Mouse (Mus musculus) CH12.LX (cell line): ENCODE data around the gene Mrpl23.

Experiments
- CTCF ChIP-seq, 2 experiments: IDR thresholded peaks in 1 of 2; conservative IDR thresholded peaks in 1 of 2; 2 replicates each; pipeline ENCODE4 v1.5.1; 2011 to 2012; ENCODE audit warnings: low read depth in 2 of 2, low read length in 2 of 2, improper control_type of control experiment in 1 of 2, inconsistent platforms in 1 of 2, mild to moderate bottlenecking in 1 of 2, moderate library complexity in 1 of 2
- E2F4 ChIP-seq: IDR thresholded peaks from 2 replicates; pipeline ENCODE4 v1.6.1; 2011; ENCODE audit warnings: low read depth, low read length, improper control_type of control experiment; ENCODE audit not compliant: insufficient replicate concordance
- EP300 ChIP-seq: IDR thresholded peaks from 2 replicates; pipeline ENCODE4 v1.6.1; 2011; ENCODE audit warnings: low read length, improper control_type of control experiment
- HCFC1 ChIP-seq: IDR thresholded peaks from 2 replicates; pipeline ENCODE4 v1.6.1; 2012; ENCODE audit warnings: low read depth, mild to moderate bottlenecking, inconsistent platforms, low read length, improper control_type of control experiment
- JUND ChIP-seq: conservative IDR thresholded peaks from 2 replicates; pipeline ENCODE4 v1.6.1; 2011; ENCODE audit warnings: low read depth, low read length, improper control_type of control experiment
- POLR2A ChIP-seq: IDR thresholded peaks from 2 replicates; pipeline ENCODE4 v1.6.1; 2011; ENCODE audit warnings: low read depth, mild to moderate bottlenecking, improper control_type of control experiment, low read length
- POLR2AphosphoS2 ChIP-seq: IDR thresholded peaks from 2 replicates; pipeline ENCODE4 v1.6.1; 2011; ENCODE audit warnings: low read depth, low read length, improper control_type of control experiment
- SMC3 ChIP-seq: IDR thresholded peaks from 2 replicates; pipeline ENCODE4 v1.6.1; 2011; ENCODE audit warnings: low read depth, low read length, improper control_type of control experiment
- USF2 ChIP-seq: conservative IDR thresholded peaks from 2 replicates; pipeline ENCODE4 v1.6.1; 2011; ENCODE audit warnings: low read depth, low read length, improper control_type of control experiment

GRCm38 (mm10) chr7:142560942-142561855 is 28.7 kb downstream of the Mrpl23 start:
- TF ChIP-seq CTCF (conservative IDR thresholded peaks at IDR 0.05 in 1 of 2, IDR thresholded peaks at IDR 0.05 in 1 of 2; ENCODE audit: low read depth in 2 of 2, low read length in 2 of 2) (no peak), POLR2AphosphoS2 (no peak), SMC3 (no peak), EP300 (no peak), HCFC1 (no peak), USF2 (no peak), POLR2A (no peak), E2F4 (no peak), JUND (no peak)
